In genomic region chr2:109891471-109891870, GRCm38 (mm10) we compare ENCODE assay signal across 9 mouse cellular contexts. TPM values are rescaled to one million over a fixed set of nuclear protein-coding genes. Genes with fewer than 3 reads are reported as not detected.
DNase-seq lines count a peak whose midpoint lies in the region; ATAC-seq and TF ChIP-seq lines count a peak whose summit lies in the region.
"Had no signal": no experiment of that assay in that cellular context is flagged by ENCODE, and none has a peak within 500 bp of the region (broad histone marks: within the 10 kb centered on the region; RNA-seq: fewer than 3 reads in every experiment).

No protein-coding gene starts in this region.

- no peak for DNase-seq in frontal cortex, postnatal 25 days (ENCODE audit: low spot score in 2 of 2)
- DNase-seq in CD4-positive helper T cell, adult 2 months (ENCODE audit: low read depth, low spot score): peak; percentile 15
- no peak for DNase-seq in forebrain, embryonic 11.5 days (ENCODE audit: low spot score)
- DNase-seq in stomach, postnatal 0 days (ENCODE audit: low spot score): no peak
- DNase-seq in cerebellum, postnatal 36 days: no peak
- no peak for DNase-seq in gastrocnemius, postnatal 10 days

- no peaks in the 10 kb centered on the region for H3K9me3 ChIP-seq in forebrain, embryonic 11.5 days (ENCODE audit: control insufficient read depth, low read length)
- no peaks in the 10 kb centered on the region for H3K9me3 ChIP-seq in liver, embryonic 15.5 days (replicated peaks)
- no peaks in the 10 kb centered on the region for H3K9me3 ChIP-seq in stomach, postnatal 0 days (ENCODE audit: control insufficient read depth, low read length)

- TF ChIP-seq CTCF in stomach, postnatal 0 days (IDR thresholded peaks at IDR 0.05; ENCODE audit: low read depth): no peak

- peaks cover 8% of the 10 kb centered on the region; the same call in 1 of the 2 replicates for H3K36me3 ChIP-seq in forebrain, embryonic 11.5 days (ENCODE audit: control insufficient read depth, insufficient read depth, low read length)
- peaks cover 24% of the 10 kb centered on the region for H3K36me3 ChIP-seq in liver, embryonic 15.5 days (replicated peaks)
- peaks cover 15% of the 10 kb centered on the region for H3K36me3 ChIP-seq in stomach, postnatal 0 days (ENCODE audit: control insufficient read depth, insufficient read depth, low read length)

- H3K4me3 ChIP-seq in forebrain, embryonic 11.5 days (ENCODE audit: low read depth, low read length): peak overlapping the region; percentile 95
- peak overlapping the region; percentile 72 for H3K4me3 ChIP-seq in liver, embryonic 15.5 days (replicated peaks)
- peak overlapping the region; percentile 99 for H3K4me3 ChIP-seq in stomach, postnatal 0 days (ENCODE audit: low read depth, low read length)

- TF ChIP-seq EP300 in stomach, postnatal 0 days (optimal IDR thresholded peaks at IDR 0.05): no peak

- H3K9ac ChIP-seq in forebrain, embryonic 11.5 days (ENCODE audit: low read length): peak overlapping the region; percentile 95
- H3K9ac ChIP-seq in liver, embryonic 15.5 days: peak overlapping the region; percentile 73
- H3K9ac ChIP-seq in stomach, postnatal 0 days (ENCODE audit: low read length): peak overlapping the region; percentile 98

- peak overlapping the region; percentile 89 for H3K4me2 ChIP-seq in forebrain, embryonic 11.5 days (ENCODE audit: low read depth, low read length, severe bottlenecking)
- H3K4me2 ChIP-seq in liver, embryonic 15.5 days: peak overlapping the region; percentile 70
- H3K4me2 ChIP-seq in stomach, postnatal 0 days (replicated peaks; ENCODE audit: low read depth): peak overlapping the region; percentile 75

- H3K27me3 ChIP-seq in forebrain, embryonic 11.5 days (ENCODE audit: control insufficient read depth, insufficient read depth, low read length): no peaks in the 10 kb centered on the region
- H3K27me3 ChIP-seq in liver, embryonic 15.5 days: no peaks in the 10 kb centered on the region
- H3K27me3 ChIP-seq in stomach, postnatal 0 days (ENCODE audit: control insufficient read depth, insufficient read depth, low read length): no peaks in the 10 kb centered on the region
- H3K27me3 ChIP-seq: Patski had no signal

- WGBS in forebrain, embryonic 11.5 days: 29% methylated on average over 4 of the region's 4 CpGs
- 39% methylated on average over 4 of the region's 4 CpGs for WGBS in liver, embryonic 15.5 days (ENCODE audit: insufficient replicate concordance)
- 17% methylated on average over 4 of the region's 4 CpGs for WGBS in stomach, postnatal 0 days

- H3K4me1 ChIP-seq in forebrain, embryonic 11.5 days (replicated peaks; ENCODE audit: control insufficient read depth, insufficient read depth, low read length): peaks cover 5% of the 10 kb centered on the region; the same call in 1 of the 2 replicates
- H3K4me1 ChIP-seq in liver, embryonic 15.5 days (replicated peaks): peaks cover 22% of the 10 kb centered on the region
- H3K4me1 ChIP-seq in stomach, postnatal 0 days (replicated peaks; ENCODE audit: control insufficient read depth, insufficient read depth): peaks cover 3% of the 10 kb centered on the region; the same call in 1 of the 2 replicates

- H3K27ac ChIP-seq in forebrain, embryonic 11.5 days (ENCODE audit: low read depth, low read length): no peak overlapping the region; the same call in 1 of the 2 replicates
- peak overlapping the region; percentile 71; the same call in 1 of the 2 replicates for H3K27ac ChIP-seq in liver, embryonic 15.5 days (replicated peaks)
- H3K27ac ChIP-seq in stomach, postnatal 0 days (replicated peaks): peak overlapping the region; percentile 93

- peak; percentile 8; the same call in 1 of the 2 replicates for ATAC-seq in frontal cortex, adult (ENCODE audit: low TSS enrichment)
- ATAC-seq in forebrain, embryonic 11.5 days (replicated peaks; ENCODE audit: low FRiP score): no peak
- ATAC-seq in liver, embryonic 15.5 days (ENCODE audit: insufficient read depth): no peak
- no peak for ATAC-seq in stomach, postnatal 0 days (ENCODE audit: low FRiP score, low TSS enrichment)

RNA-seq across cellular contexts. Expression of gene Lin7c, which starts 0.8 kb away (rescaled TPM):
- 118 and 126 TPM in 2 replicates for polyA plus RNA-seq in forebrain, embryonic 11.5 days (2014; fragmentation: Nextera tagmentation; extraction: Ambion mirVana)
- 17.3 and 18.1 TPM in 2 replicates for polyA plus RNA-seq in liver, embryonic 15.5 days (2015; fragmentation: Nextera tagmentation; extraction: Ambion mirVana)
- 36.1 and 38.4 TPM in 2 replicates for polyA plus RNA-seq in stomach, postnatal 0 days (2015; fragmentation: Nextera tagmentation; extraction: Ambion mirVana)
- total RNA-seq in gastrocnemius, postnatal 10 days (2021): 10 to 100 TPM; 30.4 to 32.1 TPM

RNA-seq across cellular contexts. Expression of gene Lgr4, which starts 26.0 kb away (rescaled TPM):
- polyA plus RNA-seq in forebrain, embryonic 11.5 days (2014; fragmentation: Nextera tagmentation; extraction: Ambion mirVana): 8.6 TPM in 2 replicates
- 3.0 and 3.5 TPM in 2 replicates for polyA plus RNA-seq in liver, embryonic 15.5 days (2015; fragmentation: Nextera tagmentation; extraction: Ambion mirVana)
- 15.0 and 16.0 TPM in 2 replicates for polyA plus RNA-seq in stomach, postnatal 0 days (2015; fragmentation: Nextera tagmentation; extraction: Ambion mirVana)
- 10 to 100 TPM; 25.0 to 25.3 TPM for total RNA-seq in gastrocnemius, postnatal 10 days (2021)
